Mouse (Mus musculus) urinary bladder, postnatal 14 days (tissue): ENCODE results near the gene Krt73.

Source experiments
- DNase-seq: peaks from one replicate; pipeline ENCODE4 v3.0.0; 2021; ENCODE audit warnings: low spot score

The Krt73 gene

DNA sequence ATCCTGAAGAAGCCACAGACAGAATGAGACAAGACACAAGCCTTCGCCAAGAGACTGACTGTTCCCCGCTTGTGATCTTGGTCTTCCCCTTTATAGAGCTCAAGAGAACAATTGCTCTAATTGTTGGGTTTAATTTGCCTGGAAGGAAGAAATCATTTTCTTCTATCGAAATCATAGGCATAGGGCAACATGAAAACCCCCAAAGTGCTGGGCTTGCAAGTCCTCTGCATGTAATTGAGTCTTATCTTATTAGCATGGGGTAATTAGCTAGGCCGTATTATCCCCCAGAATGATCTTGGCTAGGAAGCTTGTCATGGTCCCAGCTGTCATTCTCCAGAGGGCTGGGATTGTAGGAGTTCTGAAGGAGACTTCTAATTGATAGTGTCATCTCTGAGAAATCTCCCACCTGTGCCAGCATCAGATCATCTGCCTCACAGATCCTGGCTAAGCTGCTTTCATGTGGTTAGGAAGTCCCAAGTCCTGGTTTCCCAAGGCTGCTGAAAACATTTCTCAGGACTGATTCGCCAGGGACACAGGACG lies at the start of gene Krt73:
Gene Krt73, minus strand, starts transcription at position 51 of the 540 bp plus-strand sequence.
- DNase-seq: no peak

DNA sequence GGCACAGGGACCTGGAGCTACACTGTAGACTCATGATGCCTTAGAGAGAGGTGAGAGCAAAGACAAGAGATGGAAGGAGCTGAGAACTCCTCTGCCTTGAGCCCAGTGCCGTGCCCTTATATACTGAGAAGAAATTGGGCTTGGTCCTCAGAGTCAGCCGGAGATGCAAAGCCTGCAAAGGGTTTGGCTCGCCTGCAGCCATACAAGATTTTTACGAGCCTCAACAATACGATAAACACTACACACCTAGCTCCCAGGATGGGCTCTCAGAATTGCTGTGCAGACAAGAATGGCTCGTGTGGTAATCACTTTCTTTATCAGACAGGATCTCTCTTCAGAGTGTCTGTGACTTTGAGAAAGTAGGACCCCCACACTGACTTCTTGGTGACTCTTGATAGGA lies 48.5 kb upstream of the Krt73 start, which contains the start of gene Krt1:
Gene Krt1, minus strand, starts transcription at position 101 of the 400 bp plus-strand sequence.
- DNase-seq: no peak

DNA sequence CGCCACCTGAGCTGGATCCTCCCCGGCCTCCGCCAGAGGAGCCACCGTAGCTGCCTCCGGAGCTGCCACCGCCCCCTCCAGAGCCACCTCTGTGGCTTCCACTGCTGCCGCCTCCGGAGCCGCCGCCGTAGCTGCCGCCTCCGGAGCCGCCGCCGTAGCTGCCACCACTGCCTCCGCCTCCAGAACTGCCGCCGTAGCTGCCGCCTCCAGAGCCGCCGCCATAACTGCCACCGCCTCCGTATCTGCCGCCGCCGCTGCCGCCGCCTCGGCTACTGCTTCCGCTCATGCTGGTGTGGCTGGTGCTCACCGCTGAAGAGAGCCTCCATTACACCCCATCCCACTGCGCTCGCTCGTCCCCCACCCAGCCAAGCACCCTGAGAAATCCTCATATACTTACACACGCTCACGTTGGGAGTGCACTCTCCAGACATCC lies 43.8 kb upstream of the Krt73 start:
- peak; percentile 34 for DNase-seq

DNA sequence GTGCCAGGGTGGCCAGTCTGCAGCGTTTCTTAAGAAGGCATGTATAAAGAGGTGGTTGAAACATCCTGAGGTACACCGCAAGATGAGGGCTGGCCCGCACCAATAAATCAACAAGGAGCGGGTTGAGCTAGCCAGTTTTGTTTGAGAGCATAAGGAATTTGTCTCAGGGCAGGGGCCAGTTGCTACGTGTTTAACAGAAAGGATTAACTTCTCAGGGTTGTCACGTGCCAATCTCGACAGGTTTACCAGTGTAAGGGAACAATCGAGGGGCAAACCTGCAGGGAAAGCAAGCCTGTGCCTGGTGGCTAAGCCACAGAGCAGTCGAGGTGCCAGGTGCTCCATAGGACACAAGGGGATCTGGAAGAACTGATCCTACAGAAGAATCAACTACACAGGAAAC lies 41.0 kb upstream of the Krt73 start:
- peak; percentile 38 for DNase-seq

DNA sequence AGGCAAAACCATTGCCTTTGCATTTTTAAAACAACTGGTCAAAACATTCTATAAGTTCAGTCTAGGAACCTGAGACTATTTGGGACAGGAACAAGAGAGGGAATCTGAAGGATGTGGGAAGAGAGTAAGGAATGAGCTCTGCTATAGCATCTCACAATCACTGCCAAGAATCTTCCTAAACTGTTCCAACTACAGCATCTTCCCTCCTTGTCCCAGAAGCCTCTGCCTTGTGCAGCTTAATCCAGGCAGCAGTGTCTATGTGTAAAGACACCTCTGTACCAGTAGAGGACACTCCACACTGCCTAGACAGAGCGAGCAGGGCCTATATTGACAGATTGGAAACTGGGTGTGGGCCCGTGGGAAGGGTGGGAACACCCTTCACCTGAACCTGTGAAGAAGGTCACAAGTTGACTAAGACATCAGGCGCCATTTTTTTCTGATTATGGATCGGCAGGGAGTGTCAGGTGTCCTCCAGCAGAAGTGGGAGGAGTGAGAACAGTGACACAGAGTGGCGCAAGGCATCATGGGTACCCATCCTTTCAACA lies 32.7 kb upstream of the Krt73 start:
- DNase-seq: no peak

DNA sequence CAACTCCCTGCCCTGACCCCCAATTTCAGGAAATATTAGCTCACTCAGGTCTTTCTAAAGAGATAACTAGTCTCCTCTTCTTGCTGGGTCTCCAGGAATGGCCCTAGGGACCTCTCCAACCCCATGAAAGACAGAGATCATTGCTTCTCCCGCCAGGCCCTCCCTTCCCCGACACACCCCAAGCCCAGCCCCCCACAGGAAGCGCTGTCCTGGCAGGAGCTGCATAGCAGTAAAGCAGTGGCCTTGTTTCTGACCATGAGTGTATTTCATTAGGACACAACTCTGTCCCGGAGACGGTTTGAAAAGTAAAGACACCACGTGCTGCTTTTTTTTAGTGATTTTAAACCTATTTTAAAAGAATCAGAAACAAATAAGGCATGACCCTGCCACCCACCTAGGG lies 31.0 kb upstream of the Krt73 start:
- no peak for DNase-seq

DNA sequence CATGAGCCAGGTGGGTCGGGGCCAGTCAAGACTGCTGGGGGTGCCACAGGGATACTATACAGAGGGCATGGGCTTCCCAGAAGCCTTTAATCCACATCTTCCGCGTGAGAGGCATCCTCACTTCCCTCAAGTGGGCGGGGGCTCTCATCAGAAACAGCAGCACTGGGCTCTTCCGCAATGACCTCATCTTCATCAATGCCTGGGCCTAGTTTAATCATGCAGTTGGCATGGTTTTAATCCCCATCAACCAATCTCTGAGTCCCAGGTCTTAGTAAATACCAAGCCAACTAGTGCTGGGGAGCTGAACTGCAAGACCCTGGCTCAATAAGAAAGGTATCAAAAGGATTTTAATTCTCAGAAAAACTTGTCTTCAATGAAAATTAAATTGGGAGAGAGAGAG lies 27.3 kb upstream of the Krt73 start:
- DNase-seq: no peak

DNA sequence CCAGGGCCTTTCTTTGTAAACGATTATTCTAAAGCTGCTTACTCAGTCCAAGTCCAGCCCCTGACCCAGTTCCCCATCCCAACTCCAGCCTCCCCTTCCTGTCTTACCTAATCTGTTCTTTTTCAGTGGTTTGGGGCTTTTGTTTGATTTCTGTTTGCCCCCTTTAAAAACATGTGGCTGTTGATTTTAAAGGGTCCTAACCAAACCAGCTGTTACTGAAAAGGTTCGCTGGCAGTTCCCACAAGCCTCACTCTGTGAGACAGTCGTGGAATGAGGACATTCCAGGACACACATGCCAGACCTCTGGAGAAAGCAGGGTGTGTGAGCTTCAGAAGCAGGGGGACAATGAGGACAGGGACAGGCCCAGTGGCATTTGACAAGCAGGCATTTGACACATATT lies 19.6 kb upstream of the Krt73 start:
- DNase-seq: no peak

DNA sequence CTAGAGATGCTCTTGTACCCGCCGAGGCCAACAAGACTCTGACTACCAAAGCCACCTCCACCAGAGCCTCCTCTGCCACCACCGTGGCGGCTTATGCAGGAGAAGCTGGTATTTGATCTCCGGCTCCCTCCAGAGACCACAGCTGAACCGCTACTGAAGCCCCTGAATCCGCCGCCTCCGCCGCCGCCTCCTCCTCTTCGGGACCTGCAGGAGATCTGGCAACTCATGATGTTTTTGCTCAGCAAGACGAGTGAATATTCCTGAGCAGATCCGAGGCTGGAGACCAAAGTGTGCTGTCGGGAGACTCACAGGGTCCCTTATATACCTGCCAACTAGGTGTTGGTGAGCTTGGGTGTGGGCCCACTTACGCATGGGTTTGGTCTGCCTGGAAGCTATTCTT lies 15.7 kb upstream of the Krt73 start, which contains the start of gene Krt2:
Gene Krt2, minus strand, starts transcription at position 295 of the 400 bp plus-strand sequence.
- DNase-seq: no peak

DNA sequence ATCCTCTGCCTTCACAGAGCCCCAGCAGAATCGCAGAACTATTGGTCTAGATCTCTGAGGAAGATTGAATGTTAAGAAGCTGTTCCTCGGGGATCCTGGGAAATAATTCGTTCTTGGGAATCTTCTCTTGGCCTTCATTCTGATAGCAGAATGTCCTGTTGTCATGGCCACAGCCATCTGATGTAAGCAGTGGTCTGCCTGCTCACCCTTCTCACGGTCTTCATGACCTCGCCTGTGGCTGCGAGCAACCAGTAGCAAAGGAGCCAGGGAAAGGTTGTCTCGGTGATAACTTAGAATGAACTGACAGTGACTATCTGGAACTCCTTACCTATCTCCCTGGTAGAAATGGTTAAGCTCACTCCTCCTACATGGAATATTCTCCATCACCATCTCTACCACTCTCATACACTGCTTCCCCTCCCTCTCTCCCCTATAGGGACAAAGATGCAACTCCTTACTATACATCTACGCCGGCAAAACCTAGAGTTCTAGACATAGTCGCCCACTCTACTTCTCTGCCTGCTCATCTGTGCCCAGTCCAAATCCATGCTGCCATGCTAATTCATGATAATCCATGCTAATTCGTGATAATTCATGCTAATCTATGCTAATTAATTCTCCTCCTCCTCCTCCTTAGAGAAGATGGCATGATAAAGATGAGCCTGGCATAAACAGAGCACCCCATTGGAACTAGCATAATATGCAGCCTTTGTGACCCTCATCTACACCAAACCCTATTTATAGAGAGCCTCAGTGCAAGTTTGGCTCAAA lies 1.1 kb upstream of the Krt73 start:
- DNase-seq: no peak

DNA sequence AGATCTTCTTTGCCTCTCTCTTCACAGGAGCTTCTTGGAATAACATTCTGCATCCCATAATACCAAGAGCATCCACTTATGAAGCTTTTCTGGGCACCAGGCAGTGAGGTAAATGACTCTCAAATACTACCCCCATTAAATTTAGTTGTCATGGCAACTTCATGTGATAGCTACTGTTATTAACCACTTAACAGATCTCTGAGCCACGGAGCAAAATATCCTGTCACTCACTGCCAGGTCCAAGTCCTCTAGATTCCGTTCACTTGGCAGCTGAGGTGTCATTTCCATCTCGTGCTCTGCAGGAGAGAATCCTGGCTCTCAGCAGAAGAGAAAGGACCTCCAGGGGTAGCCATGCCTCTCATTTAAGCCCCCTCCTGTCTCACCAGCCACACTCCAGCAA lies 11.3 kb downstream of the Krt73 start:
- DNase-seq: no peak

DNA sequence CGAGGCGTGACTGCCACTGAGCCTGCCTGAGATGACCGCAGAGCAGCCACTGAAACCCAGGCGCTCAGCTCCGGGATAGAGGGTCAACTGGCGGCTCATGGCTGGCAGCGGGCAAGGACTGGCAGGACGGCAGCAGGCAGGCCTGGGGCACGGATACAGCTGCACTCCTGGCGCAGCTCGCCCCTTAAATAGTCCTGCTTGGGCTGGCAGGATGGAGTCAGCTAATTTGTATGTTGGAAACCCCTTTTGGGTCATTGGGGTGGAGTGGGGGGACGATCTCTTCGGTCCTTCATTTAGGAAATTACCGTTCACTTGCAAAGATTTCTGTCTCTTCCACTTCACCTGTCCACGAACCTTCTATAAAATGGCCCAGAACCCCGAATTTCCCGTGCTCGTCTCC lies 15.8 kb downstream of the Krt73 start, which contains the start of gene Krt72:
Gene Krt72, minus strand, starts transcription at position 101 of the 400 bp plus-strand sequence.
- DNase-seq: no peak

DNA sequence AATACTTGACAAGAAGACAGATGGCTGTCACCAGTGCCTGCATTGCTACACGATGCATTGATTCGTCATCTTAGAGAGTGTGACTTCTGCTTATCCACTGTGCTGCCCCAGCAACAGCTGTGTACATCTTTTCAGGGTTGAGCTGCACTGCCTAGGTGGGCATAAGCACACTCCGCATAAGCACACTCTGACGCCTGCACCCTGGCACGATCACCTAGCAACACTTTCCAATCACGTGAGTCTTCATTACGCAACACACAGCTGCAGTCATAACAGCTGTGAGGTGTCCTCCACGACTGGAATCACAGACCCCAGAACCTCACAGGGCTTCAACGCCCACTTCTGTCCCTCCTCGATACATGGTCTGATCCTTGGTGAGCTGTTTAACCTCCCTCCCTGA lies 28.7 kb downstream of the Krt73 start:
- DNase-seq: no peak

DNA sequence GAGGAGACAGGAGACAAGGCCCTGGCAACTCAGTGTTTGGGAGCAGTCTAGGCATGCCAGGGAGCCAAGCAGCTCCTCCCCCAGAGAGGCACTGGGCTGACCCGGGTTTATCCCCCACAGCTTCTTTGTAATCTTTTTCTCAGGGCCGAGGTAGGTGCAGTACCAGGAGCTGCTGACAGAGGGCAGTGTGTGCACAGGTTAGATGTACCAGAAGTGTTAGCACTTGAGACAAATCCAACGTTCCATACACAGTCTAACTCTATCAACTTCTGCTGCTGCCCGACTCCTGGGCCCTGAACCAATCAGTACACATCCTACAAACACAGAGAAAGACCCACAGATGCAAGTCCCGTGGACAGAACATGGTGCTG lies 29.4 kb downstream of the Krt73 start:
- DNase-seq: peak; percentile 94

DNA sequence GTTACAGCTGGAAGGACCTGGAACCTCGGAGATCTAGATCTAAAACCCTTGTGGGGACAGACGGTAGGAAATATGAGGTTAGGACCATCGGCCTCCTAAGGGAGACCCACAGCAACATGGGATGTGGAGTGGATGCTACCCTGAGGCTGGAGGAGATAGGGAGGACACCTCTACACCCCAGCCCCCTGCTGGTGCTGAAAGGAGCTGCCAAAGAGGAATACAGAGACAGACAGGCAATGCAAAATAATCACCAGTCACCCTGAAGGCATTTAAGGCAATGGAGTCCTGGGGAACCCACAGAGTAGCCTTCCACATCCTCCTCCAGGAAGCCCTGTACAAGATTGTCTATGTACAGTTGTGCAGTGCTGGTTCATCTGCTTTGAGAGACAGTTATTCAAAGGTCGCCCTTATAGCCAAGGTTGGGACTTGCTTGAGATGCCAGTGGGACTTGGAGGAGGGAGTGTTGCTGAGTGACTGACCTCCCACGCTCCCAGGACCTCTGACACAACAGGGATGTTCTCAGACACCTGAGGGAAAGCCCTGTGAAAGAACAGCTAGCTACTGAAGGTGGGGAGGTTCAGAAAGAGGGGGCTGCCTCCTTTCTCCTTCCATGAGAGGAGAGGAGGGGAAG lies 30.0 kb downstream of the Krt73 start:
- peak; percentile 56 for DNase-seq

DNA sequence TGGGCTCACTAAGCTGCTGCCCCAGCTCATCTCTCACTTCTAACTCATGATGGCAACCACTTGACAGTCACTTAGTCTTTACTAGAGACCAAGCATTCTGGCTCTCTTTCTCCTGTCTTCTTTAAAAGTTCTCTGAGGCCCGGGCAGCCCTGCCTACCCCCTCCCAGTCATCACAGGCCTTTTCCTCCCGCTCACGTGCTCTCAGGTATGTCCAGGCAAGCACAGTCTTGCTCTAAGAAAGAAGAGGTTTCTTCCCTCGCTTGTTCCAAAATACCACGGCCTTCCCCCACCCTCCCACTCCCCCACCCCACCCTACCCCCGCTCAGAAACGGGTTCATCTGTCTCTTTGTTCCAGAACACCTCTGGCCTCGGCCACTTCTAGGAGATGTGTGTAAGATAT lies 31.9 kb downstream of the Krt73 start:
- peak; percentile 59 for DNase-seq
